Mouse (Mus musculus) stomach, embryonic 14.5 days (tissue): ENCODE measurements around the gene Dctpp1. TPM values are rescaled to one million over a fixed set of nuclear protein-coding genes. Genes with fewer than 3 reads are reported as not detected.

Experiments used
- ATAC-seq: fragments of 200-750 bp; cut with Nextera tagmentation; 2 replicates; pipeline ENCODE4 v1.8.0; 2017; ENCODE audit warnings: low read depth, moderate TSS enrichment; ENCODE audit not compliant: insufficient number of reproducible peaks, insufficient read depth, low FRiP score
- H3K27ac ChIP-seq: fragments of 300-500 bp; sonication (generic); 2 replicates; pipeline ENCODE4 v1.5.1; 2014; ENCODE audit warnings: mild to moderate bottlenecking, low read length, moderate library complexity, mixed read lengths
- H3K27me3 ChIP-seq: fragments of 300-500 bp; sonication (generic); 2 replicates; pipeline ENCODE4 v1.6.1; 2014; ENCODE audit warnings: low read length, control low read depth, mixed read lengths; ENCODE audit not compliant: control insufficient read depth, insufficient read depth
- H3K36me3 ChIP-seq: fragments of 300-500 bp; sonication (generic); 2 replicates; pipeline ENCODE4 v1.6.1; 2014; ENCODE audit warnings: mild to moderate bottlenecking, control low read depth, low read length, moderate library complexity, mixed read lengths; ENCODE audit not compliant: control insufficient read depth, insufficient read depth
- H3K4me1 ChIP-seq: fragments of 300-500 bp; sonication (generic); 2 replicates; pipeline ENCODE4 v1.6.1; 2014; ENCODE audit warnings: low read length, control low read depth, mixed read lengths; ENCODE audit not compliant: control insufficient read depth, insufficient read depth
- H3K4me2 ChIP-seq: fragments of 300-500 bp; sonication (generic); replicated peaks from 2 replicates; pipeline ENCODE4 v1.6.1; 2014; ENCODE audit warnings: low read depth, low read length, control low read depth
- H3K4me3 ChIP-seq: fragments of 300-500 bp; sonication (generic); 2 replicates; pipeline ENCODE4 v1.5.1; 2014; ENCODE audit warnings: low read depth, low read length, control low read depth
- H3K9ac ChIP-seq: fragments of 300-500 bp; sonication (generic); replicated peaks from 2 replicates; pipeline ENCODE4 v1.6.1; 2014; ENCODE audit warnings: low read depth, mild to moderate bottlenecking, control low read depth, low read length, moderate library complexity, mixed read lengths
- H3K9me3 ChIP-seq: fragments of 300-500 bp; sonication (generic); 2 replicates; pipeline ENCODE4 v1.6.1; 2016; ENCODE audit warnings: low read depth, low read length, control low read depth; ENCODE audit not compliant: control insufficient read depth
- WGBS: fragments of 180-500 bp; shearing (Covaris S2); extraction: QIAGEN DNeasy Blood & Tissue Kit; methylation state at CpG from one replicate; pipeline ENCODE4 v1.1.7; 2014; 5-methylcytosine and 5-hydroxymethylcytosine counted together
- polyA plus RNA-seq: library from polyadenylated mRNA; unstranded; fragments of >200 nt; fragmentation: Nextera tagmentation; extraction: Ambion mirVana; gene quantifications from 2 replicates; pipeline ENCODE4 v1.2.1, GENCODE M21; 2014

Gene Dctpp1
- polyA plus RNA-seq, 1 experiment from 2014 or later = 202 TPM

DNA sequence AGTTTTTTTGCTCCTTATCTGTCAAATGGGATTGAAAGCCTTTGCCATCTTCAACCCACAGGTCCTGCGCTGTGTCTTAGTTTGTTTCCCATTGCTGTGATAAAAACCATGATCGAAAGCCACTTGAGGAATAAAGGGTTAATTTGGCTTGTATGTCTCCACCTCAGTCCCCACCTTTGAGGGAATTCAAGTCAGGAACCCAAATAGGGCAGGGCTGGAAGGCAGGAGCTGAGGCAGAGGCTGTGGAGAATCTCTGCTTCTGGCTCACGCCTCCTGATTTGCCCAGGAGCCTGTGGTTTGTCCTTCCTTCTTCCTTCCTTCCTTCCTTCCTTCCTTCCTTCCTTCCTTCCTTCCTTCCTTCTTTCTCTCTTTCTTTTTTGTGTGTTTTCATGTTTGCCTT, 37.4 kb downstream of the Dctpp1 start:
- no peak overlapping the region for H3K4me2 ChIP-seq
- H3K9ac ChIP-seq = no peak overlapping the region
- H3K4me1 ChIP-seq = no peaks in the 10 kb centered on the region
- H3K27ac ChIP-seq = no peak overlapping the region
- 91% methylated on average over 3 of the region's 3 CpGs for WGBS
- no peaks in the 10 kb centered on the region for H3K27me3 ChIP-seq
- H3K9me3 ChIP-seq = no peaks in the 10 kb centered on the region
- ATAC-seq = no peak
- no peak overlapping the region for H3K4me3 ChIP-seq
- no peaks in the 10 kb centered on the region for H3K36me3 ChIP-seq

DNA sequence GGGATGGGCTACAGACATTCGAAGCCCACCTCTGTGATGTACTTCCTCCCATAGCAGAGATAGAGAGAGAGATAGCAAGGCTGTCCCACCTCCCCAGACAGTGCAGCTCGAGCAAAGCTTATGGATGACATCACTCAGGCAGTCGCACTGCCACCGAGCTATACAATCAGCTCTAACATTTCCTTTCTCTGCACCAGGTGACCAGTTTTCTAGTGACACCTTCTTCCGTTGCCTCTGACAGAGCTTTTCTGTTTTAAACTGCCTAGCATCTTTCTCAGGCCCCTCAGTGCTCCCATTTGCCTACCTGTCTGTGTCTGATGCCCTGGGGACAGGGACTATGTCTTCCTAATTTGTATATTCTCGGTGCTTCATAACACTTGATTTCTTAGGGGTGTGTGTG, 40.1 kb downstream of the Dctpp1 start:
- H3K27ac ChIP-seq = no peak overlapping the region
- H3K27me3 ChIP-seq = no peaks in the 10 kb centered on the region
- no peak for ATAC-seq
- WGBS = 79% methylated on average over 6 of the region's 6 CpGs
- no peaks in the 10 kb centered on the region for H3K9me3 ChIP-seq
- no peak overlapping the region for H3K4me3 ChIP-seq
- H3K36me3 ChIP-seq = no peaks in the 10 kb centered on the region
- no peaks in the 10 kb centered on the region for H3K4me1 ChIP-seq
- H3K4me2 ChIP-seq = no peak overlapping the region
- H3K9ac ChIP-seq = no peak overlapping the region

DNA sequence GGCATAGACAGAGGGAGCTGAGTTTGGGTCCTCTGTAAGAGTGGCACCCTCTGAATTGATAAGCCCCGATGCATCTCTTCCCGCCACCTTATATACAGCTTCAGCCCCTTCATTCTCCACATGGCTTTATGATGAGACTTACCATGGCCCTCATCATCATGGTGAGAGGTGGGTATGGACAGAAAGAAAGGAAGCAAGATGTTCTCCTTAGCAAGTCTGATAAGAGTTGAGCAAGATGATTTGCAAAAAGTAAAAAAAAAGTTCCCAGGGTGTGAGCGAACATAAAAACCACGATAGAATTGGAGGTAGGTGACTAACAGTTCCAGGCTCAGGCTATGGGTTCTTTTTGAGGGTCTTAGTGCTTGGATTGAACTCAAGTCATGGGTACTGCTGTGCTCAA, 41.8 kb downstream of the Dctpp1 start:
- H3K9ac ChIP-seq = no peak overlapping the region
- H3K27ac ChIP-seq = no peak overlapping the region
- H3K4me2 ChIP-seq = no peak overlapping the region
- no peaks in the 10 kb centered on the region for H3K27me3 ChIP-seq
- 84% methylated on average over 4 of the region's 4 CpGs for WGBS
- ATAC-seq = no peak
- H3K36me3 ChIP-seq = no peaks in the 10 kb centered on the region
- no peaks in the 10 kb centered on the region; the same call in 1 of the 2 replicates for H3K4me1 ChIP-seq
- H3K4me3 ChIP-seq = no peak overlapping the region
- no peaks in the 10 kb centered on the region for H3K9me3 ChIP-seq

DNA sequence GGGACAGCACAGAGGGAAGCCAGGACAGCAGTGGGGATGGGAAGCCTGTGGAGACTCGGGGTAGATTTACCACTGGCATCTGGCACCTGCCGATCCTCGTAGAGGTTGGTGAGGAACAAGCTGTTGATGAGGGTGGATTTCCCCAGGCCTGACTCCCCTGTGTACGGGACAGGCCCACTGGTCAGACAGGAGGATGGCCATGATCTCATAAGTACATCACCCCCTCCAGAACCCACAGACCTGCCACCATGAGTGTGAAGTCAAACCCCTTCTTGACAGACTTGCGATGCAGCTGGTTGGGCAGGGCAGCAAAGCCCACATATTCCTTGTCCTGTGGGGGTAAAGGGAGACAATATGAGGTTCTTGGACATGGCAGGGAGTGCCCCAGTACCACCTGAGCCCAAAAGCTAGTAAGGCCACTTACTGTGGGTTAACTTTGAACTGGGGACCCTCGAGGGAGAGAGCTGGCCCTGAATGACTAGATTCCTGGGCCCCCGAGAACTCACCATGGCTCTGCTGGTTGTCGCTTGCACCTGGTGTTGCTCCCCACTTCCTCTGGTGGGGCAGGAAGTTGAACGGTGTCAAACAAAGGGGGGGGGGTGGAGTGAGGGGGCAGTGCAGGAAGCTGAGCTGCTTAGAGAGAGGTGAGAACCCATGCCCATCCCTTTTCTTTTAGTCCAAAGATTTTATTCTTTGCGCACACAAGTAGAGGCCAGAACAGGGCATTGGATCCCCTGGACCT, 42.4 kb downstream of the Dctpp1 start:
- H3K27ac ChIP-seq = no peak overlapping the region
- H3K4me1 ChIP-seq = no peaks in the 10 kb centered on the region; the same call in 1 of the 2 replicates
- H3K9me3 ChIP-seq = no peaks in the 10 kb centered on the region
- no peak overlapping the region for H3K4me3 ChIP-seq
- no peaks in the 10 kb centered on the region for H3K36me3 ChIP-seq
- no peak for ATAC-seq
- no peaks in the 10 kb centered on the region for H3K27me3 ChIP-seq
- no peak overlapping the region for H3K4me2 ChIP-seq
- 73% methylated on average over 10 of the region's 10 CpGs for WGBS
- no peak overlapping the region for H3K9ac ChIP-seq

DNA sequence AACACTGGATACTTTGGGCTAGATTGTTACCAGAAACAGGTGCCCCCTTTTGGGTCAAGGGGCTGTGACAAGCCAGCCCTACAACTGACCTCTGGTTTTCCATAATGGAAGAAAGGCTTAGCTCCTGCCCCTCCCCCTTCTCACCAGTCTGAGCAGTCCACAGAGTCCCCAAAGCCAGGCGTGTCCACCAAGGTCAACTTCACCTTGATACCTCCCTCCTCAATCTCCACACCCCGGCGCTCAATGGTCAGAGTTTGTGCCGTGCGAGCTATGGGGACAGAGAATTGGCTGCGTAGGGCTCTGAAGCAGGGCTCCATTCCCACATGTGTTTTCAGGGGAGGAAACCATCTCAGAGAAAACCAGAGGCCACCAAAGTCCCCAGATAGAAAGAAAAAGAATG, 43.0 kb downstream of the Dctpp1 start:
- Histone ChIP-seq H3K4me3 (no peak overlapping the region), H3K4me1 (no peaks in the 10 kb centered on the region; the same call in 1 of the 2 replicates), H3K27me3 (no peaks in the 10 kb centered on the region), H3K36me3 (no peaks in the 10 kb centered on the region), H3K9ac (no peak overlapping the region), H3K9me3 (no peaks in the 10 kb centered on the region), H3K4me2 (no peak overlapping the region), H3K27ac (no peak overlapping the region)
- no peak; the same call in 1 of the 2 replicates for ATAC-seq
- WGBS = 81% methylated on average over 6 of the region's 6 CpGs

DNA sequence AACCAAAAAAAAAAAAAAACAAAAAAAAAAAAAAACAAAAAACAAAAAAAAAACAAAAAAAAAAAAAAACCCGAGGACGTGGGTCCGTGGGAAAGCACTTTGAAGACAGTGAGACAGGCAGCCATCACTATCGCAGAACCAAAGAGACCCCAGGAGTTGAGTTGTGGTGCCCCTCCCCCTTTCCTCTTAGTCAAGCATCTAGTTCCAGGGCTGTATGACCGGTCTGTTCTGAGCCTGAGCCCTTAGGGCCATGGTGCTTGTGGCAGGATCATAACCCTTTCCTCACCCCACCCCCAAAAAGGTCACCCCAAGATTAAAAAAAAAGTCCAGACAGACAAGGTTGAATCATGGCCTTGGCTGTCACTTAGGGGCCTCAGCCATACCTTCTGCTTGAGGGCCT, 44.2 kb downstream of the Dctpp1 start:
- H3K4me3 ChIP-seq = no peak overlapping the region
- H3K4me2 ChIP-seq = no peak overlapping the region
- H3K9ac ChIP-seq = no peak overlapping the region
- no peaks in the 10 kb centered on the region for H3K9me3 ChIP-seq
- WGBS = 89% methylated on average over 5 of the region's 5 CpGs
- no peak for ATAC-seq
- H3K27ac ChIP-seq = no peak overlapping the region
- H3K36me3 ChIP-seq = no peaks in the 10 kb centered on the region
- no peaks in the 10 kb centered on the region for H3K27me3 ChIP-seq
- no peaks in the 10 kb centered on the region; the same call in 1 of the 2 replicates for H3K4me1 ChIP-seq

DNA sequence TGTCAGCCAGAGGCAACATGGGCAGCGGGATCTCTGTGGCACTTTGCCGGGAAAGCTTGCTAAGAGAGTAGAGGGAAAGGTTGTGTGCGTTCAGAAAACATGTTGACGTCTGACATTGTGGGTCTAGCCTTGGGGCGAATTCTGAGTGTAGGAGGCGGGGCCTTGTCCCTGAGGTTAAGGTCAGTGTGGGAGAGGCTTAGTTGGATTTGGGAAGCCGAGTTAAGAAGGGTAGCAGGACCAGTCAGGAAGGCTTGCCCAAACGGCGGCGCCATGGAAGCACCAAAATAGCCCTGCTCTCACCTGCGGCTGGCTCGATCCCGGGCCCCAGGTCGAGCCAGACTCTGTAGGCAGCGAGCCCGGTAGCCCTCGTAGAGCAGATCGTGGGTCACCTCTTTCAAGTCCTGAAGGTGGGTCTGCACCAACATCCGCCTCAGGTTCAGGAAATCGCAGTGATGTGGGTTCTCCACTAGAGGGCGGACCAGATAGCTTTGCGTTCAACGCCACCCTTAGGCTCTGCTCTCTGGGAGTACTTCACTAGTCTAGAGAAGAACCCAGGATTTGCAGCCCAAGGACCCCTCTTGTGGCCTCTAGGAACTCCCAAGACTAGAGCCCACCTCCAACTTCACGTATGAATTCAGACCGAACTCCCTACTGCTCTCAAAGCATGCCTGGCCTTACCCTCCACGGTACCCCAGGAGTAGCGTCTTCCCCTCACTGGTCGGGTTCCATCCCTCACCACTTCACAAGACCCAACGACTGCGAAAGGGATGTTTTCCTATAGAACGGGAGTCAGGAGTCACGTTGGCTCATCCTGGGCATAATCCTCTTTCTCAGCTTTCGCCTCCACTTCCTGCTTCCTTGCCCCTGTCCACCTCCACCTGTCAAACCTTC, 45.3 kb downstream of the Dctpp1 start:
- peak; percentile 16; the same call in 1 of the 2 replicates for ATAC-seq
- no peaks in the 10 kb centered on the region for H3K27me3 ChIP-seq
- 22% methylated on average over 33 of the region's 33 CpGs for WGBS
- peak overlapping the region; percentile 19 for H3K4me3 ChIP-seq
- peak overlapping the region; percentile 41 for H3K4me2 ChIP-seq
- no peak overlapping the region; the same call in 1 of the 2 replicates for H3K27ac ChIP-seq
- no peaks in the 10 kb centered on the region; the same call in 1 of the 2 replicates for H3K4me1 ChIP-seq
- H3K9ac ChIP-seq = no peak overlapping the region; the same call in 1 of the 2 replicates
- no peaks in the 10 kb centered on the region for H3K36me3 ChIP-seq
- no peaks in the 10 kb centered on the region for H3K9me3 ChIP-seq

DNA sequence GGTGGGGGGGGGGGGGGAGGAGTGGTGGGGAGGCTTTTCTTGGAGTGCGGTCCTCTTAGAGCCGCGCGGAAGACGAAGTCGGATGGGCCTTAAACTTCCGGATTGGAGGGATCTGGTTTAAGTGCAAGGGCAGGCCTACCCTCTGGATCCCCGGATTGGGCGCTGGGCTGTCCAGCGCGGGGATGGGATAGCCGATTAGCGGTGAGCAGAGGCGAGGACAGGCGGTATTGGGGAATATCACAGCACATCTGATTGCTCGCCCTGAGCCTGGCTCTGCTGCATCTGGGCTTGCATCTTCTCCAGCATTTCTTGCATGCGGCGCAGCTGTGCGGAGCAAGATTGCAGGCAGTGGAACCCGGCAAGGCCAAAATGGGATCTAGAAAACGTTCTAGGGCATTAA, 46.0 kb downstream of the Dctpp1 start:
- H3K27me3 ChIP-seq = no peaks in the 10 kb centered on the region
- H3K9ac ChIP-seq = no peak overlapping the region; the same call in 1 of the 2 replicates
- no peak for ATAC-seq
- H3K36me3 ChIP-seq = no peaks in the 10 kb centered on the region
- no peaks in the 10 kb centered on the region; the same call in 1 of the 2 replicates for H3K4me1 ChIP-seq
- H3K27ac ChIP-seq = no peak overlapping the region; the same call in 1 of the 2 replicates
- WGBS = 34% methylated on average over 21 of the region's 21 CpGs
- no peaks in the 10 kb centered on the region for H3K9me3 ChIP-seq
- H3K4me2 ChIP-seq = peak overlapping the region; percentile 41
- H3K4me3 ChIP-seq = peak overlapping the region; percentile 19; the same call in 1 of the 2 replicates
